Mouse (Mus musculus) liver, embryonic 14.5 days (tissue): ENCODE measurements around the gene Fez1.

Experiments used
- CTCF ChIP-seq: IDR thresholded peaks from 2 replicates; pipeline ENCODE4 v1.5.1; 2016; ENCODE audit warnings: antibody characterized with exemption, low read depth, control low read depth
- EP300 ChIP-seq: IDR thresholded peaks from 2 replicates; pipeline ENCODE4 v1.6.1; 2016; ENCODE audit warnings: antibody characterized with exemption, low read depth

- TF ChIP-seq EP300 (no peak), CTCF (no peak)
These were observed 558 bp upstream of the Fez1 start for GRCm38 (mm10) chr9:36820969-36821643.
